Mouse (Mus musculus) lung, embryonic 15.5 days (tissue): Measurements from ENCODE around the gene Rsph1. TPM values are rescaled to one million over a fixed set of nuclear protein-coding genes. Genes with fewer than 3 reads are reported as not detected.
A peak's percentile ranks its signal among the peaks of the same experiment; 100 is the strongest.

Experiments
- ATAC-seq: fragments of 200-750 bp; cut with Nextera tagmentation; 2 replicates; pipeline ENCODE4 v1.8.0; 2017; ENCODE audit warnings: moderate number of reproducible peaks, borderline replicate concordance; ENCODE audit not compliant: low FRiP score, low TSS enrichment; ENCODE audit errors: extremely low read depth
- H3K27ac ChIP-seq: fragments of 300-500 bp; sonication (generic); 2 replicates; pipeline ENCODE4 v1.5.1; 2015; ENCODE audit warnings: moderate library complexity, mild to moderate bottlenecking, inconsistent platforms
- H3K27me3 ChIP-seq: fragments of 300-500 bp; sonication (generic); 2 replicates; pipeline ENCODE4 v1.6.1; 2015; ENCODE audit warnings: inconsistent platforms
- H3K36me3 ChIP-seq: fragments of 300-500 bp; sonication (generic); 2 replicates; pipeline ENCODE4 v1.6.1; 2015; ENCODE audit warnings: inconsistent platforms
- H3K4me1 ChIP-seq: fragments of 300-500 bp; sonication (generic); 2 replicates; pipeline ENCODE4 v1.6.1; 2015; ENCODE audit warnings: inconsistent platforms
- H3K4me2 ChIP-seq: fragments of 300-500 bp; sonication (generic); 2 replicates; pipeline ENCODE4 v1.6.1; 2015; ENCODE audit warnings: inconsistent platforms, mild to moderate bottlenecking, moderate library complexity
- H3K4me3 ChIP-seq: fragments of 300-500 bp; sonication (generic); 2 replicates; pipeline ENCODE4 v1.5.1; 2015; ENCODE audit warnings: mild to moderate bottlenecking, inconsistent platforms
- H3K9ac ChIP-seq: fragments of 300-500 bp; sonication (generic); 2 replicates; pipeline ENCODE4 v1.6.1; 2015; ENCODE audit warnings: inconsistent platforms
- H3K9me3 ChIP-seq: fragments of 300-500 bp; sonication (generic); 2 replicates; pipeline ENCODE4 v1.6.1; 2016; ENCODE audit warnings: inconsistent platforms
- WGBS: fragments of 180-500 bp; shearing (Covaris S2); methylation state at CpG from one replicate; pipeline ENCODE4 v1.1.7; 2015; 5-methylcytosine and 5-hydroxymethylcytosine counted together
- polyA plus RNA-seq: library from polyadenylated mRNA; unstranded; fragments of >200 nt; fragmentation: Nextera tagmentation; extraction: Ambion mirVana; gene quantifications from 2 replicates; pipeline ENCODE4 v1.2.1, GENCODE M21; 2015

Rsph1 gene
- polyA plus RNA-seq, 1 experiment from 2014 or later: 8.1 TPM

- Histone ChIP-seq H3K9me3 (no peaks in the 10 kb centered on the region), H3K36me3 (no peaks in the 10 kb centered on the region), H3K9ac (no peak overlapping the region), H3K4me3 (no peak overlapping the region), H3K4me2 (no peak overlapping the region), H3K27ac (0 out of 2 replicates have a peak overlapping the region, but pooled peaks have one; percentile 37), H3K4me1 (peaks cover 31% of the 10 kb centered on the region), H3K27me3 (no peaks in the 10 kb centered on the region)
- 53% methylated on average over 6 of the region's 6 CpGs for WGBS
- ATAC-seq: no peak
Measured at GRCm38 (mm10) chr17:31315993-31316392, 38.8 kb upstream of the Rsph1 start.

GRCm38 (mm10) chr17:31315046-31315792 is 38.0 kb upstream of the Rsph1 start:
- 28% methylated on average over 13 of the region's 13 CpGs for WGBS
- Histone ChIP-seq H3K27ac (peak overlapping the region; percentile 37; the same call in 1 of the 2 replicates), H3K4me2 (no peak overlapping the region), H3K36me3 (no peaks in the 10 kb centered on the region), H3K27me3 (no peaks in the 10 kb centered on the region), H3K9ac (no peak overlapping the region), H3K4me1 (peaks cover 26% of the 10 kb centered on the region), H3K9me3 (no peaks in the 10 kb centered on the region), H3K4me3 (no peak overlapping the region)
- no peak for ATAC-seq

- Histone ChIP-seq H3K27me3 (no peaks in the 10 kb centered on the region), H3K9me3 (no peaks in the 10 kb centered on the region), H3K4me1 (peaks cover 17% of the 10 kb centered on the region), H3K9ac (no peak overlapping the region), H3K36me3 (no peaks in the 10 kb centered on the region), H3K27ac (no peak overlapping the region), H3K4me2 (no peak overlapping the region), H3K4me3 (no peak overlapping the region)
- no peak for ATAC-seq
- WGBS: 76% methylated on average over 10 of the region's 10 CpGs
Measured at GRCm38 (mm10) chr17:31312648-31313047, 35.5 kb upstream of the Rsph1 start.

GRCm38 (mm10) chr17:31311047-31311446 is 33.9 kb upstream of the Rsph1 start:
- Histone ChIP-seq H3K36me3 (no peaks in the 10 kb centered on the region), H3K4me1 (peaks cover 18% of the 10 kb centered on the region), H3K9ac (no peak overlapping the region), H3K4me2 (no peak overlapping the region), H3K4me3 (no peak overlapping the region), H3K27ac (no peak overlapping the region), H3K9me3 (no peaks in the 10 kb centered on the region), H3K27me3 (no peaks in the 10 kb centered on the region)
- ATAC-seq: no peak
- WGBS: 74% methylated on average over 9 of the region's 9 CpGs

GRCm38 (mm10) chr17:31309281-31309793 is 32.2 kb upstream of the Rsph1 start:
- no peak for ATAC-seq
- Histone ChIP-seq H3K27ac (no peak overlapping the region), H3K9me3 (no peaks in the 10 kb centered on the region), H3K9ac (no peak overlapping the region), H3K4me3 (no peak overlapping the region), H3K4me1 (peaks cover 26% of the 10 kb centered on the region), H3K36me3 (no peaks in the 10 kb centered on the region), H3K4me2 (no peak overlapping the region), H3K27me3 (no peaks in the 10 kb centered on the region)
- WGBS: 40% methylated on average over 6 of the region's 6 CpGs

DNA sequence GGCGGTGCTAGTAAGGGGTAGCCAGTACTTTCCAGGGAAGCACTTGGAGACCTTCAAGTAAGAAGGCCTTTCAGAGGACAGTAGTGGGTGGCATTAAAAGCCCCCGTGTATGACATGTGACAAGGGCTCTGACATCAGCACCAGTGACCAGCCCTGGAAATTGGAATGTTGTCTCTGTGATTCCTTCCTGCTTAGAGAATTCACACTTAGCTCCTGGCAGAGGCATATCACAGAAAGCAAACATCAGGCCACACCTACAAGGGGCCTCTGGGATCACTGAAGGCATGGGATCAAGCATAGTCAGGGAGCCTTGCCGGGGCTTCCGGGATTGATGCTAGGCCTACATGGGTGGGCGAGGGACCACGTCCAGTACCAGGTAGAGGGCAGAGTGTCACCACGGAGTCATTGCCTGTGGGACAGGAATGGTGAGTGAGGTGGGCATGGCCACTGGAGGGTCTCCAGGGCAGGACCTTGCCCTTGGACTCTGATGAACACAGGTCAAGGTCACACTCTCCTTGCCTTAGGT is 31.2 kb upstream of the Rsph1 start:
- no peak for ATAC-seq
- H3K27ac ChIP-seq: no peak overlapping the region
- peaks cover 30% of the 10 kb centered on the region for H3K4me1 ChIP-seq
- no peaks in the 10 kb centered on the region for H3K27me3 ChIP-seq
- H3K9ac ChIP-seq: no peak overlapping the region
- no peak overlapping the region for H3K4me3 ChIP-seq
- H3K4me2 ChIP-seq: no peak overlapping the region
- WGBS: 75% methylated on average over 7 of the region's 7 CpGs
- H3K36me3 ChIP-seq: no peaks in the 10 kb centered on the region
- H3K9me3 ChIP-seq: no peaks in the 10 kb centered on the region

GRCm38 (mm10) chr17:31307756-31308155 is 30.6 kb upstream of the Rsph1 start:
- Histone ChIP-seq H3K36me3 (no peaks in the 10 kb centered on the region), H3K9ac (no peak overlapping the region), H3K4me3 (no peak overlapping the region), H3K27me3 (no peaks in the 10 kb centered on the region), H3K4me2 (no peak overlapping the region), H3K9me3 (no peaks in the 10 kb centered on the region), H3K4me1 (peaks cover 30% of the 10 kb centered on the region), H3K27ac (no peak overlapping the region)
- 71% methylated on average over 3 of the region's 3 CpGs for WGBS
- no peak for ATAC-seq

DNA sequence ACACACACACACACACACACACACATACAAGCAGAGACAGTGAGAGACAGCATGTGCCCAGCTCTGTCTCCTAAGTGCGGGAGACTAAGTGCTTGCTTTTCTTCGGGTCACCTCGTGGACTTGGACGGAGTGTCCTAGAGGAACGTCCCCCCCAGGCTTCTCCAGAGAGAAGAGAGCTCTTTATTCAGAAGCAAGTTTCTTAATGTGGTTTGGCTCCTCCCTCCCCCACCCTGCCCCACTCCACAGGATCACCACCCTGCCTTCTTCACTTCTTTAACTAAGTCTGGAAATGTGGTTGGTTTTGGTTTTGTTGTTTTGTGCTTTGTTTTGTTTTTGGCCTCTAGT is 28.6 kb upstream of the Rsph1 start:
- Histone ChIP-seq H3K9ac (no peak overlapping the region), H3K4me3 (no peak overlapping the region), H3K9me3 (no peaks in the 10 kb centered on the region), H3K27ac (peak overlapping the region; percentile 87), H3K36me3 (no peaks in the 10 kb centered on the region), H3K4me2 (peak overlapping the region; percentile 16; the same call in 1 of the 2 replicates), H3K27me3 (no peaks in the 10 kb centered on the region), H3K4me1 (peaks cover 30% of the 10 kb centered on the region)
- peak; percentile 25 for ATAC-seq
- 51% methylated on average over 5 of the region's 5 CpGs for WGBS

- Histone ChIP-seq H3K36me3 (no peaks in the 10 kb centered on the region), H3K4me3 (no peak overlapping the region), H3K9ac (no peak overlapping the region), H3K9me3 (no peaks in the 10 kb centered on the region), H3K27me3 (no peaks in the 10 kb centered on the region), H3K27ac (peak overlapping the region; percentile 87), H3K4me1 (peaks cover 30% of the 10 kb centered on the region), H3K4me2 (peak overlapping the region; percentile 16; the same call in 1 of the 2 replicates)
- WGBS: 32% methylated on average over 12 of the region's 12 CpGs
- peak; percentile 82 for ATAC-seq
Measured at GRCm38 (mm10) chr17:31304895-31305775, 28.0 kb upstream of the Rsph1 start.

- Histone ChIP-seq H3K36me3 (no peaks in the 10 kb centered on the region), H3K27ac (no peak overlapping the region), H3K27me3 (no peaks in the 10 kb centered on the region), H3K9me3 (no peaks in the 10 kb centered on the region), H3K4me2 (no peak overlapping the region), H3K4me1 (peaks cover 27% of the 10 kb centered on the region), H3K4me3 (no peak overlapping the region), H3K9ac (no peak overlapping the region)
- ATAC-seq: no peak
- 91% methylated on average over 4 of the region's 4 CpGs for WGBS
Measured at GRCm38 (mm10) chr17:31303401-31303800, 26.2 kb upstream of the Rsph1 start.

- ATAC-seq: no peak
- 0 out of 2 replicates have a peak, but pooled peaks cover 4% of the 10 kb centered on the region for H3K27me3 ChIP-seq
- WGBS: 45% methylated on average over 3 of the region's 3 CpGs
- peaks cover 39% of the 10 kb centered on the region for H3K4me1 ChIP-seq
- no peak overlapping the region for H3K27ac ChIP-seq
- no peak overlapping the region for H3K4me3 ChIP-seq
- H3K9ac ChIP-seq: no peak overlapping the region
- no peaks in the 10 kb centered on the region for H3K9me3 ChIP-seq
- H3K36me3 ChIP-seq: no peaks in the 10 kb centered on the region
- H3K4me2 ChIP-seq: no peak overlapping the region
Measured at GRCm38 (mm10) chr17:31300736-31301135, 23.6 kb upstream of the Rsph1 start.
